Mouse (Mus musculus) inflammation-experienced regulatory T-cells, adult 6 months (primary cell): ENCODE data around the gene Tnk2. TPM values are rescaled to one million over a fixed set of nuclear protein-coding genes. Genes with fewer than 3 reads are reported as not detected.
A peak's percentile ranks its signal among the peaks of the same experiment; 100 is the strongest.

Experiments
- ATAC-seq: one replicate; pipeline ENCODE4 v1.8.0; 2017
- polyA plus RNA-seq, 3 experiments: library from polyadenylated mRNA; unstranded; fragments of 100-300 nt; shearing (Covaris generic); gene quantifications; one replicate each; pipeline ENCODE4 v1.2.1; 2017

The Tnk2 gene
- polyA plus RNA-seq: 10 to 100 TPM in 1 of 3 experiments, 1 to 10 TPM in 2; 7.2 to 10.1 (median 8.6) TPM

GRCm38 (mm10) chr16:32643661-32644061 lies at the start of gene Tnk2:
TSS of gene Tnk2 (plus strand) at chr16:32643874.
- peak; percentile 68 for ATAC-seq

GRCm38 (mm10) chr16:32593916-32594315 lies 49.8 kb upstream of the Tnk2 start:
- ATAC-seq: peak; percentile 99

GRCm38 (mm10) chr16:32594701-32595100 lies 49.0 kb upstream of the Tnk2 start:
- ATAC-seq: no peak

GRCm38 (mm10) chr16:32595142-32595855 lies 48.4 kb upstream of the Tnk2 start:
- no peak for ATAC-seq

- ATAC-seq: no peak
Measured at GRCm38 (mm10) chr16:32597909-32598381, 45.7 kb upstream of the Tnk2 start.

GRCm38 (mm10) chr16:32599151-32599550 lies 44.5 kb upstream of the Tnk2 start:
- no peak for ATAC-seq

- no peak for ATAC-seq
Measured at GRCm38 (mm10) chr16:32602193-32602685, 41.4 kb upstream of the Tnk2 start.

GRCm38 (mm10) chr16:32607562-32608343 lies 35.9 kb upstream of the Tnk2 start:
- no peak for ATAC-seq

- ATAC-seq: no peak
Measured at GRCm38 (mm10) chr16:32608344-32608711, 35.3 kb upstream of the Tnk2 start.

GRCm38 (mm10) chr16:32608712-32609400 lies 34.8 kb upstream of the Tnk2 start, which contains the start of gene Tfrc:
TSS of gene Tfrc (plus strand) at chr16:32608920.
- ATAC-seq: peak; percentile 97

- no peak for ATAC-seq
Measured at GRCm38 (mm10) chr16:32609401-32609779, 34.3 kb upstream of the Tnk2 start.

GRCm38 (mm10) chr16:32610460-32611255 lies 33.0 kb upstream of the Tnk2 start:
- ATAC-seq: no peak

GRCm38 (mm10) chr16:32612052-32612451 lies 31.6 kb upstream of the Tnk2 start:
- ATAC-seq: no peak

- no peak for ATAC-seq
Measured at GRCm38 (mm10) chr16:32613269-32613834, 30.3 kb upstream of the Tnk2 start.

GRCm38 (mm10) chr16:32614047-32614446 lies 29.6 kb upstream of the Tnk2 start:
- ATAC-seq: peak; percentile 53

- ATAC-seq: no peak
Measured at GRCm38 (mm10) chr16:32618946-32619345, 24.7 kb upstream of the Tnk2 start.

- ATAC-seq: no peak
Measured at GRCm38 (mm10) chr16:32628140-32628539, 15.5 kb upstream of the Tnk2 start.

GRCm38 (mm10) chr16:32632328-32632824 lies 11.3 kb upstream of the Tnk2 start:
- peak; percentile 48 for ATAC-seq

- no peak for ATAC-seq
Measured at GRCm38 (mm10) chr16:32633486-32634012, 10.1 kb upstream of the Tnk2 start.

- no peak for ATAC-seq
Measured at GRCm38 (mm10) chr16:32634183-32634582, 9.5 kb upstream of the Tnk2 start.

GRCm38 (mm10) chr16:32635314-32635713 lies 8.4 kb upstream of the Tnk2 start:
- no peak for ATAC-seq
